Mouse (Mus musculus) liver, postnatal 0 days (tissue): Measurements from ENCODE around the gene Cnpy3.

Source experiments
- CTCF ChIP-seq: sonication (generic); IDR thresholded peaks from 2 replicates; pipeline ENCODE4 v1.5.1; 2016; ENCODE audit warnings: antibody characterized with exemption, low read depth
- EP300 ChIP-seq: IDR thresholded peaks from 2 replicates; pipeline ENCODE4 v1.6.1; 2016; ENCODE audit warnings: antibody characterized with exemption, low read depth, mild to moderate bottlenecking

DNA sequence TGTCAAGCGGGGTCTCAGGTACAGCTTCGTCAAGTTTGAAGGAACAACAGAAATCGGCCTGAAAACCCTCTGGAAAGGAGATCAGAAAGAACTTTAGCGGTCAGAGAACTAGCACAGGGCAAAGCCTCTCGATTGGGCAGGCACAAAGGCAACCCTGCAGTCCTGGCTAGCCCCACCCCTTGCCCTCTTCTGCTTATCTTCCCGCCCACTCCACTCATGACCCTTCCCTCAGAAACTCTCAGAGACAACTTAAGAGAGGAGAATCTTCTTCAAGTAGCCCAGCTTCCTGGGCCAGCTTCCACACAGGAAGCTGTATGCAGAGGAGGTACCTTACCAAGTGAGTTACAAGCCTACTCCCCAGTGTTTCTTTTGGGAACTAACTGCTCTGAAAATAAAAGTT is 49.7 kb upstream of the Cnpy3 start:
- no peak for TF ChIP-seq EP300
- TF ChIP-seq CTCF, result no peak
